Mouse (Mus musculus): ENCODE data around the gene Spata31.

Gene Spata31

GRCm38 (mm10) chr13:64917191-64917590, at the start of gene Spata31:
TSS of gene Spata31 (plus strand) at chr13:64917406.
- no peak for DNase-seq

DNA sequence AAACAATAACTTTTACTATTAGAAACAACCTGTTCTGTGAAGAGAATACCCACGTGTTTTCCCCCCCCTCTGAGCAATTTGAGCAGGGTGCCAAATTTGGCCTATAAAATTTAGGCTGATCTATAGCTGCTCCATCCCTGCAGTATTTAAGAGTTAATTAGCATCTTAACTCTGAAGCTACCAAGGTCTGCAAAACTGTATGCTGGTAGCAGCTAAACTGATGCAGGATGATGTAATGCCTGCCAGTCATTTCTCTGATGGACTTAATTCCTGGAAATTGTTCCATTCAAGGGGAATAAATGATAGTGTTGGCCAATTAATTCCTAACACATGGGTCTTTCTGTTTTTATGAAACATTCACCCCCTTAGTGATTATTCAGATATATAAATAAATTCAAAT, 14.1 kb upstream of the Spata31 start:
- no peak for DNase-seq

- peak; percentile 7 for DNase-seq
Observed at GRCm38 (mm10) chr13:64903585-64904208, 13.5 kb upstream of the Spata31 start, which contains the start of gene Cntnap3. TSS of gene Cntnap3 (minus strand) at chr13:64903955.

Measured in kidney, adult 9 months (tissue).